ENCODE assay signal across 8 mouse cellular contexts in genomic region chr10:69353086-69353479, GRCm38 (mm10). TPM values are rescaled to one million over a fixed set of nuclear protein-coding genes. Genes with fewer than 3 reads are reported as not detected.
DNase-seq lines count a peak whose midpoint lies in the region; ATAC-seq and TF ChIP-seq lines count a peak whose summit lies in the region.
"Not testable (repeated sequence)": the region's sequence is repeated elsewhere in the genome, so short reads cannot be mapped to it uniquely, and the experiment has no call there.

No protein-coding gene starts in this region.

- peaks cover 33% of the 10 kb centered on the region for H3K36me3 ChIP-seq in G1E (replicated peaks)
- peaks cover 45% of the 10 kb centered on the region for H3K36me3 ChIP-seq in erythroblast, embryonic 14.5 days (ENCODE audit: control insufficient read depth)
- peaks cover 31% of the 10 kb centered on the region for H3K36me3 ChIP-seq in heart, embryonic 10.5 days
- H3K36me3 ChIP-seq in hindbrain, embryonic 15.5 days; midbrain, embryonic 15.5 days (replicated peaks); stomach, embryonic 16.5 days (ENCODE audit: control insufficient read depth, insufficient read depth, low read length): not testable (repeated sequence)
- H3K36me3 ChIP-seq in limb, embryonic 10.5 days: peaks cover 31% of the 10 kb centered on the region
- H3K36me3 ChIP-seq in lung, embryonic 14.5 days (ENCODE audit: insufficient read depth): peaks cover 29% of the 10 kb centered on the region

- H3K4me2 ChIP-seq in hindbrain, embryonic 15.5 days: peak overlapping the region; percentile 97
- peak overlapping the region; percentile 88 for H3K4me2 ChIP-seq in lung, embryonic 14.5 days
- H3K4me2 ChIP-seq in midbrain, embryonic 15.5 days: peak overlapping the region; percentile 87
- peak overlapping the region; percentile 39 for H3K4me2 ChIP-seq in stomach, embryonic 16.5 days (ENCODE audit: low read depth, low read length)

- not testable (repeated sequence) for DNase-seq in G1E (ENCODE audit: low spot score); heart, embryonic 10.5 days (ENCODE audit: low spot score); limb, embryonic 10.5 days (ENCODE audit: low spot score); lung, embryonic 14.5 days

- H3K27me3 ChIP-seq in G1E (ENCODE audit: insufficient read depth, low read length); erythroblast, embryonic 14.5 days (ENCODE audit: control insufficient read depth); heart, embryonic 10.5 days (ENCODE audit: insufficient read depth, poor library complexity, severe bottlenecking); hindbrain, embryonic 15.5 days; limb, embryonic 10.5 days (ENCODE audit: low read depth, poor library complexity, severe bottlenecking); lung, embryonic 14.5 days (ENCODE audit: insufficient read depth, low read length); midbrain, embryonic 15.5 days (replicated peaks); stomach, embryonic 16.5 days (ENCODE audit: control insufficient read depth, insufficient read depth, low read length): not testable (repeated sequence)

- peak overlapping the region; percentile 98 for H3K27ac ChIP-seq in heart, embryonic 10.5 days
- not testable (repeated sequence) for H3K27ac ChIP-seq in hindbrain, embryonic 15.5 days (replicated peaks); lung, embryonic 14.5 days (ENCODE audit: low read depth); midbrain, embryonic 15.5 days; stomach, embryonic 16.5 days (ENCODE audit: low read length)
- peak overlapping the region; percentile 96 for H3K27ac ChIP-seq in limb, embryonic 10.5 days

- TF ChIP-seq CTCF in G1E (IDR thresholded peaks at IDR 0.05; ENCODE audit: low read depth, low read length); lung, embryonic 14.5 days (IDR thresholded peaks at IDR 0.05; ENCODE audit: low read depth): not testable (repeated sequence)

- 36% methylated on average over 5 of the region's 5 CpGs for WGBS in heart, embryonic 10.5 days
- WGBS in hindbrain, embryonic 15.5 days: 44% methylated on average over 5 of the region's 5 CpGs
- WGBS in limb, embryonic 10.5 days: 36% methylated on average over 5 of the region's 5 CpGs
- 29% methylated on average over 5 of the region's 5 CpGs for WGBS in lung, embryonic 14.5 days
- WGBS in midbrain, embryonic 15.5 days: 47% methylated on average over 5 of the region's 5 CpGs
- 30% methylated on average over 5 of the region's 5 CpGs for WGBS in stomach, embryonic 16.5 days

- peaks cover 34% of the 10 kb centered on the region for H3K4me1 ChIP-seq in G1E (ENCODE audit: insufficient read depth, low read depth, low read length)
- peaks cover 38% of the 10 kb centered on the region for H3K4me1 ChIP-seq in erythroblast, embryonic 14.5 days (ENCODE audit: control insufficient read depth)
- peaks cover 26% of the 10 kb centered on the region for H3K4me1 ChIP-seq in heart, embryonic 10.5 days
- peaks cover 13% of the 10 kb centered on the region for H3K4me1 ChIP-seq in hindbrain, embryonic 15.5 days (replicated peaks)
- H3K4me1 ChIP-seq in limb, embryonic 10.5 days: peaks cover 34% of the 10 kb centered on the region
- H3K4me1 ChIP-seq in lung, embryonic 14.5 days (ENCODE audit: insufficient read depth): peaks cover 12% of the 10 kb centered on the region; the same call in 1 of the 2 replicates
- H3K4me1 ChIP-seq in midbrain, embryonic 15.5 days: not testable (repeated sequence)
- peaks cover 21% of the 10 kb centered on the region for H3K4me1 ChIP-seq in stomach, embryonic 16.5 days (ENCODE audit: control insufficient read depth, insufficient read depth, low read length)

- H3K9me3 ChIP-seq in G1E (replicated peaks); erythroblast, embryonic 14.5 days (ENCODE audit: control insufficient read depth, low read length); heart, embryonic 10.5 days; hindbrain, embryonic 15.5 days; limb, embryonic 10.5 days (replicated peaks); lung, embryonic 14.5 days (ENCODE audit: low read depth, low read length); midbrain, embryonic 15.5 days; stomach, embryonic 16.5 days (replicated peaks; ENCODE audit: control insufficient read depth, low read length): not testable (repeated sequence)

- not testable (repeated sequence) for ATAC-seq in G1E (ENCODE audit: extremely low read depth, insufficient number of reproducible peaks, low FRiP score, poor library complexity, severe bottlenecking); hindbrain, embryonic 15.5 days (ENCODE audit: low FRiP score, low read depth); midbrain, embryonic 15.5 days (replicated peaks); stomach, embryonic 16.5 days (ENCODE audit: insufficient read depth, low FRiP score)
- 0 out of 2 replicates have a peak, but pooled peaks have one; percentile 12 for ATAC-seq in lung, embryonic 14.5 days (ENCODE audit: insufficient read depth)

- peak overlapping the region; percentile 86 for H3K4me3 ChIP-seq in G1E (ENCODE audit: low read depth, low read length)
- H3K4me3 ChIP-seq in erythroblast, embryonic 14.5 days (replicated peaks): peak overlapping the region; percentile 99
- H3K4me3 ChIP-seq in heart, embryonic 10.5 days: peak overlapping the region; percentile 97
- peak overlapping the region; percentile 53 for H3K4me3 ChIP-seq in hindbrain, embryonic 15.5 days
- H3K4me3 ChIP-seq in limb, embryonic 10.5 days: peak overlapping the region; percentile 83
- peak overlapping the region; percentile 95 for H3K4me3 ChIP-seq in lung, embryonic 14.5 days (ENCODE audit: low read depth, low read length)
- H3K4me3 ChIP-seq in midbrain, embryonic 15.5 days: peak overlapping the region; percentile 44
- H3K4me3 ChIP-seq in stomach, embryonic 16.5 days (replicated peaks; ENCODE audit: low read length): peak overlapping the region; percentile 85

- H3K9ac ChIP-seq in hindbrain, embryonic 15.5 days; lung, embryonic 14.5 days; midbrain, embryonic 15.5 days: not testable (repeated sequence)
- H3K9ac ChIP-seq in stomach, embryonic 16.5 days (ENCODE audit: low read length): peak overlapping the region; percentile 47; the same call in 1 of the 2 replicates

RNA-seq across cellular contexts. Expression of gene Cdk1, which starts 0.3 kb away (rescaled TPM):
- 71.6 and 91.7 TPM in 2 replicates for total RNA-seq in G1E (2014; fragmentation: Nextera tagmentation)
- total RNA-seq in G1E (2017): 269 and 273 TPM in 2 replicates
- 37.9 and 83.2 TPM in 2 replicates for polyA plus RNA-seq in G1E (2012)
- polyA plus RNA-seq in erythroblast, embryonic 14.5 days (2012): 5.0 and 7.7 TPM in 2 replicates
- 411 and 465 TPM in 2 replicates for polyA plus RNA-seq in heart, embryonic 10.5 days (2016; fragmentation: Nextera tagmentation; extraction: Ambion mirVana)
- polyA plus RNA-seq in hindbrain, embryonic 15.5 days (2015; fragmentation: Nextera tagmentation; extraction: Ambion mirVana): 77.9 and 99.6 TPM in 2 replicates
- polyA plus RNA-seq in limb, embryonic 10.5 days (2016; fragmentation: Nextera tagmentation; extraction: Ambion mirVana): 546 and 560 TPM in 2 replicates
- polyA plus RNA-seq in lung, embryonic 14.5 days (2014; fragmentation: Nextera tagmentation; extraction: Ambion mirVana): 684 and 700 TPM in 2 replicates
- polyA plus RNA-seq in midbrain, embryonic 15.5 days (2015; fragmentation: Nextera tagmentation; extraction: Ambion mirVana): 63.0 and 66.4 TPM in 2 replicates
- 323 and 372 TPM in 2 replicates for polyA plus RNA-seq in stomach, embryonic 16.5 days (2015; fragmentation: Nextera tagmentation; extraction: Ambion mirVana)

RNA-seq across cellular contexts. Expression of gene Ank3, which starts 45.5 kb away (rescaled TPM):
- total RNA-seq in G1E (2014; fragmentation: Nextera tagmentation): not detected in 2 replicates
- total RNA-seq in G1E (2017): 0.52 and 0.98 TPM in 2 replicates
- not detected in 2 replicates for polyA plus RNA-seq in G1E (2012)
- 0.03 TPM in 1 of 2 replicates, not detected in the other for polyA plus RNA-seq in erythroblast, embryonic 14.5 days (2012)
- polyA plus RNA-seq in heart, embryonic 10.5 days (2016; fragmentation: Nextera tagmentation; extraction: Ambion mirVana): 54.8 and 74.8 TPM in 2 replicates
- polyA plus RNA-seq in hindbrain, embryonic 15.5 days (2015; fragmentation: Nextera tagmentation; extraction: Ambion mirVana): 76.6 and 86.4 TPM in 2 replicates
- 23.9 and 26.1 TPM in 2 replicates for polyA plus RNA-seq in limb, embryonic 10.5 days (2016; fragmentation: Nextera tagmentation; extraction: Ambion mirVana)
- polyA plus RNA-seq in lung, embryonic 14.5 days (2014; fragmentation: Nextera tagmentation; extraction: Ambion mirVana): 16.2 and 17.5 TPM in 2 replicates
- 90.8 and 108 TPM in 2 replicates for polyA plus RNA-seq in midbrain, embryonic 15.5 days (2015; fragmentation: Nextera tagmentation; extraction: Ambion mirVana)
- 37.7 TPM in 2 replicates for polyA plus RNA-seq in stomach, embryonic 16.5 days (2015; fragmentation: Nextera tagmentation; extraction: Ambion mirVana)

Comparison
In these comparisons a context has a peak if more than half of its experiments do, and no peak if none do; other contexts are left out.
1. H3K4me3 ChIP-seq: peak in every context shown above with its lines; median percentile 99 in erythroblast, embryonic 14.5 days; 97 in heart, embryonic 10.5 days; 95 in lung, embryonic 14.5 days; 86 in G1E; 85 in stomach, embryonic 16.5 days; 83 in limb, embryonic 10.5 days; 53 in hindbrain, embryonic 15.5 days; 44 in midbrain, embryonic 15.5 days.
2. H3K4me2 ChIP-seq: peak in every context shown above with its lines; median percentile 97 in hindbrain, embryonic 15.5 days; 88 in lung, embryonic 14.5 days; 87 in midbrain, embryonic 15.5 days; 39 in stomach, embryonic 16.5 days.
3. RNA of gene Ank3, which starts 45.5 kb away (polyA plus RNA-seq): 90.8 to 108 TPM in midbrain, embryonic 15.5 days, 76.6 to 86.4 TPM in hindbrain, embryonic 15.5 days, 54.8 to 74.8 TPM in heart, embryonic 10.5 days, 37.7 TPM in stomach, embryonic 16.5 days, 23.9 to 26.1 TPM in limb, embryonic 10.5 days and 16.2 to 17.5 TPM in lung, embryonic 14.5 days; 0.03 TPM in erythroblast, embryonic 14.5 days and not detected in G1E; every median in the first group is over 10 times any median in the second.